Mouse (Mus musculus) thymus, postnatal 0 days (tissue): ENCODE results near the gene Trafd1. TPM values are rescaled to one million over a fixed set of nuclear protein-coding genes. Genes with fewer than 3 reads are reported as not detected.

Source experiments
- DNase-seq: peaks from one replicate; pipeline ENCODE4 v3.0.0-alpha.2; 2015; ENCODE audit warnings: low spot score
- polyA plus RNA-seq: library from polyadenylated mRNA; unstranded; fragments of >200 nt; fragmentation: Nextera tagmentation; extraction: Ambion mirVana; gene quantifications from 2 replicates; pipeline ENCODE4 v1.2.1, GENCODE M21; 2015

Gene Trafd1
- polyA plus RNA-seq, 1 experiment from 2014 or later, result 87.5 TPM

GRCm38 (mm10) chr5:121331731-121332130, 53.7 kb downstream of the Trafd1 start:
- no peak for DNase-seq

GRCm38 (mm10) chr5:121330154-121330816, 55.1 kb downstream of the Trafd1 start:
- peak; percentile 33 for DNase-seq

GRCm38 (mm10) chr5:121329333-121330058, 55.9 kb downstream of the Trafd1 start:
- no peak for DNase-seq

GRCm38 (mm10) chr5:121326079-121326805, 59.2 kb downstream of the Trafd1 start:
- DNase-seq, result no peak

Other genes with a start within 250 kb of the Trafd1 start
- 16.0 and 18.9 TPM in 2 replicates for gene Ptpn11, start 194.2 kb downstream of the Trafd1 start, polyA plus RNA-seq
- gene Rpl6, start 181.2 kb downstream of the Trafd1 start, polyA plus RNA-seq, result 745 and 751 TPM in 2 replicates
- 4.3 and 4.9 TPM in 2 replicates for gene Hectd4, start 165.4 kb downstream of the Trafd1 start, polyA plus RNA-seq
- gene Naa25, start 12.3 kb upstream of the Trafd1 start, polyA plus RNA-seq, result 33.6 and 36.8 TPM in 2 replicates
- gene Tmem116, start 66.3 kb upstream of the Trafd1 start, polyA plus RNA-seq, result 1.5 and 2.0 TPM in 2 replicates
- gene Erp29, start 66.9 kb upstream of the Trafd1 start, polyA plus RNA-seq, result 102 and 107 TPM in 2 replicates
- gene Adam1b, start 117.8 kb upstream of the Trafd1 start, polyA plus RNA-seq, result 0.05 TPM in 1 of 2 replicates, not detected in the other
- gene Adam1a, start 159.8 kb upstream of the Trafd1 start, polyA plus RNA-seq, result 0.64 and 0.66 TPM in 2 replicates
- not detected in 2 replicates for gene Gm42878, start 159.8 kb upstream of the Trafd1 start, polyA plus RNA-seq
- gene Mapkapk5, start 160.3 kb upstream of the Trafd1 start, polyA plus RNA-seq, result 46.7 and 52.1 TPM in 2 replicates
- 127 and 128 TPM in 2 replicates for gene Aldh2, start 208.2 kb upstream of the Trafd1 start, polyA plus RNA-seq
- gene Acad12, start 233.3 kb upstream of the Trafd1 start, polyA plus RNA-seq, result 1.3 and 1.4 TPM in 2 replicates